Mouse (Mus musculus) CD4-positive, CD25-positive, alpha-beta regulatory T cell, adult 4 months (primary cell): ENCODE measurements around the gene Nccrp1. TPM values are rescaled to one million over a fixed set of nuclear protein-coding genes. Genes with fewer than 3 reads are reported as not detected.

Experiments
- ATAC-seq: one replicate; pipeline ENCODE4 v1.8.0; 2017
- polyA plus RNA-seq, 2 experiments: library from polyadenylated mRNA; unstranded; fragments of 100-300 nt; shearing (Covaris generic); gene quantifications; one replicate each; pipeline ENCODE4 v1.2.1; 2017

Nccrp1 gene
- polyA plus RNA-seq = not detected

DNA sequence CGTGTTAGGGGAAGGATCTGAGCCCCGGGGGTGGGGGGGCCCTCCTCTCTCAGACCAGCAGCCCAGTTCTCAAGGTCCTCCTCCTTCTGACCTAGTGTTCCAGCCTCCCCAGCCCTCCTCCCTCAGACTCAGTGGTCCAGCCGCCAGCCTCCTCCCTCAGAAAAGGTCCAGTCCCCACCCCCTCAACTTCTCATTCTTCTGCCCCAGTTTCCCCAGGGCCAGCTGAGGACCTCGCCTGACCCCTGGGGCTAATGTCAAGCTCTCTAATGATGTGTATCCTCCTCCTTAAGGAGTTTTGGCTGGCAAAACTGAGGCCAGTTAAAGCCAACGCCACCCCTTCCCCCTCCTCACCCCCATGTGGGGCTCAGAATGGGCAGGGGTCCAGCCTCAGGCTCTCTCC, at the start of gene Nccrp1:
Gene Nccrp1, minus strand, starts transcription at position 101 of the 400 bp plus-strand sequence.
- no peak for ATAC-seq

DNA sequence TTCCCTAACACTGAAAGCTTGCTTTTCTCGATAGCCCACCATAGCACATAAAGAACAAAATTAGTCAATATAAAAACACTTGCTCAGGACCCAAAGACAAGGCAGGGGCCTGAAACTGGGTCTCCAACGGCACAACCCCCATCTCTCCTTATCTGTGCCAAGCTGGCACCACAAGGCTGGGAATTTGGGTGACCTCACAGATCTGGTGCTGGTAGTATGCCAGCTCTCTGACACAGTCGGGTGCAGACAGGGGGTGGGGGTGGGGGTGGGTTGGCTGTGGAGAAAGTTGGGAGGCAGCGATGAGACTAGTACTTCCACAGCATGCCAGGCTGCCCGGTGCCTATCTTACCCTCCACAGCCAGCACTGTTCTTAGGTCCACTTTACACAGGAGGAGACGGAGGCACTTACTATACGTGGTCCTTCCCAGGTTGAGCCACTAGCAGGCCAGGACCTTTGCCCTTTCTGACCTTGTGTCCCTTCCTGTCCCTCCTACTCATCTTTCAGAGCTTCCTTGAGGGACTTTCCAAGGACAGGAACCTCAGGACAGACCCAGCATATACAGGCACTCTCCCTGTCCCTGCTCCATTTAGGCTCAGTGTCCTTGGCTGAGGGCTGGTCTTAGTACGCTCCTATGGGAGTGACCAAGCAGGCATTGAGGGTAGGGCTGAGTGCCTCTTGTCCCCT, 48.8 kb upstream of the Nccrp1 start:
- no peak for ATAC-seq

DNA sequence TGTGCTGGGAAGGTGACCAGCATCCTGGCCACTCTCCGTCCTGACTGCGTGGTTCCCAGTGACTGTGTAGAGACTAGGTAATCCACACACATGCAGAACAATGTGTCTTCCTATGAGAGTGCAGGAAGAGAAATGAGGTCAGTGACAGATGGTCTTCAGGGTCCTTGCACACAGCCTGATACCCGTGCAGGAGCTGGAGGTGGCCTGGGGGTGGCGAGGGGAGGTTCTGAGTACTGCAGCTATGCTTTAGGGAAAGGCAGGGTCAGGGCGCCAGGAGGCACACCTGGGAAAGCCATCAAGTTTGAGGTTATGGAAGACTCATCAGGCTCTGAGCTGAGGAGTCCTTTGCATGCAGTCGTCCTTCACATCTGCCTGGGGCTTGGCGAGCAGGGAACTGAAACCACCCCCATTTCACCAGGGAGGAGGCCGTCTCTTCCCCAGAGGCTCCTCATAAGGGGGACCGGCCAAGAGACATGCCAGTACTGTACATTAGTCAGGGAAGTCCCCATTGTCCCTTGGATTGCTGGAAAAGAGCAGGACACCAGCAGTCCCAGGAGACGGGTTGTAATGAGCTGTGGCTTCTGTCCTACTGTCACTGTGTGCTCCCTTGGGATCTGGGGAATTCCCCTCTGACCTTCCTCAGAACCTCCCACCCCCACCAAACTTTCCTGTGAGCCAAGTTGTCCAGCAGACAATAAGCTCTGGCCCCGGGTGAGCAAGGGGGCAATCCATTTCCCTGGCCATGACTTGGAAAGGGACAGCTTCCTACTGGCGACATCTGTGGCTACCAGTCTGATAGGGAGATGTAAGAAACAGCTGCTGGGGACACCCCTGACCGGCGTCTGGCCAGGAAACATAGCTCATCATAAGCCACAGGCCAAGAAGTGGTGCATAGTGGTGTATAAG, 46.4 kb upstream of the Nccrp1 start:
- no peak for ATAC-seq

DNA sequence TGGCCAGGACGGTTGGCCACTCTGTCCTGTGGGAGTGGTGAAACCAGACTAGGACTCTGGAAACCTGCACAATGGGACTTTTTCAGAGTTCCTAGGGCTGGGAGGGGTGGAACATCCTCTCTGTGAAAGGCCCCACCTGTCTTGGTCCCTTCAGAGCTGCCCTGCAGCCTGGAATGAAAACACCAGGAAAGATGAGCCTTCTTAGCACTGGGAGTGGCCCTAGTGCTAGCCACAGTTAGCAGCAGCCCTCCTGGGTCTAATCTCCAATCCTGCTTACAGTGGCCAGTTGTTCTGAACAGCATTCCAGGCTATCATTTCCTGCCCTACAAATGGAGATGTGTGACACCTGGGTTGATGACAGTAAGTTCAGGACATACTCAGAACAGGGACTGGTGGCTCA, 44.8 kb upstream of the Nccrp1 start:
- no peak for ATAC-seq

DNA sequence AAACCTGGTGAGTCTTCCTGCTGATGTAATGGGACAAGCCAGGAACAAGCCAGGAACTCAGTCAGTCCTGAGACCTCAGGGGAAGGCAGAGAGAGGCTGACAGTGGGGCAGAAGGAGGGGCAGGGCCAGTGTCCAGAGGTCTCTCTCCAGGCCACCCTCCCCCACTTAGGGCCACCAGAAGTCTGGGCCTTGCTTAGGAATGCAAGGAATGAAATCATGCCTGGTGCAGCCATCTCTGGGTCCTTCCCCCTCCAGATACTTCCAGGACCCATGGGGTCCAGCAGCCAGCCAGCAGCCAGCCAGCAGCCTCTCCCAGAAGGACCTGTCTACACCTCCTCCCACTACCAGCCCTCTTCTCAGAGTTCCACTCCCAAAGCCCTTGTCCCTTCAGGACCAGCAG, 40.6 kb upstream of the Nccrp1 start:
- no peak for ATAC-seq

DNA sequence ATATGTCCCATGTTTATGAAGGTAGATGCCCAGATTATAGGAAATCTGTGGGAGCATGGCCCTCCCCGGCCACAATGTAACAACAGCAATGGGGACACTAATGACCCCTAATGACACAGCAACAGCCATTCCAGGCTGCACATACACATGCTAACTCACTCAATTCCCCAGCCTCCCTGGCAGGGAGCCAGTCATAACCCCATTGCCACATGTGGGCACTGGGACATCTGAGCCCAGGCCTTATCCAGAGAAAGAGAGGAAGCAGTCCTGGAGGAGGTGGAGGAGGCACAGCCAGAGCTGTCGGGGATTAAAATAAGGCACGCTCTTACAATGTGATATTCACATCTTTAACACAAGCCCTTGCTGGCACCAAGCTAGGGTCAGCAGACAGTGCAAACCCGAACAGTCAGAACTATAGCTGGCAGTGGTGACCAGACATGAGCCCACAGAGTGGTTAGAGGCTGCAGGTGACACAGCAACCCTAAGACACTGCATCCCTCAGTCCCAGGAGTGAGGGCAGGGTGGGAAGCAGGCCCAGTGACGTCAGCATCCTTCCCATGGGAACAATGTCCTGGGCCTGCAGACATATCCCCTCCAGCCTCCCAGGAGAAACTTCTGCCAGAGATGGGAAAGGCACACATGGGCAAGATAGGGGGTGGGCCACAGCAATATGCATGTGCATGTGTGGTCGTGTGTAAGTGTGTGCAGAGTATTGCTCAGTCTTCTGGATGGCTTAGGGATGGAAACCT, 39.8 kb upstream of the Nccrp1 start:
- ATAC-seq = no peak

DNA sequence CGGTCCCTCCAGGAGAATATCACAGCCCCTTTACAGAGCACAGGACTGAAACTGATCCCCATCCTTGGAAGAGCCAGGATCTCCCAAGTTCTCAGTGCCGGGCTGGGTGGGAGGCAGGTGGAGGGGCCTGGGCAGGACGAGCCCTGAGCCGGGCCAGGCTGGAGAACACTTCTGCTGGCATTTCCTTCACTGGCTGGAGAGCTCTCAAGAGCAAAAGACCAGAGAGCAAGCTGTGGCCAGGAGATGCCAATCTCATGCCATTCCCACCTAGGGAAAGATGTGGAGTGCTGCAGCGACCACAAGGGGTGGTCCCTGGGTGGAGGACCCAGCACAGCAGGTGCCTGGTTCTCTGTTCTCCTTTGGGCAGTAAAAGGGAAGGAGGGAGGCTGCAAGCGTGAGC, 37.9 kb upstream of the Nccrp1 start:
- no peak for ATAC-seq

DNA sequence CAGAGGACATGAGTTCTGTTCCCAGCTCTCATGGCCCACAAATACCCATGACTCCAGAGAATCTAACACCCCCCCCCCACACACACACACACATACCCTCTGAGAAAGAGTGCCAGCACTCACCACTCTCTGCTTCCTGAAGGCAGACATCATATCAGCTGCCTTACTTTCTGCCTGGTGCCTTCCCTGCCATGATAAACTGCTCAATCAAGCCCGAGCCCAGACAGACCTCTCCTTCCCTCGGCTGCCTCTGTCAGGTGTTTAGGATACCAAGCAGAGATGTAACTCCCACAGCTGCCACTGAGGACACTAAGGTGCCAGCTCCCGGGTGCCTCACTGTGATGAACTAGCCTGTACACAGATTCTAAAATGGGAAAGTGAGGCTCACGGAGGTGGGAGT, 37.4 kb upstream of the Nccrp1 start:
- ATAC-seq = no peak

DNA sequence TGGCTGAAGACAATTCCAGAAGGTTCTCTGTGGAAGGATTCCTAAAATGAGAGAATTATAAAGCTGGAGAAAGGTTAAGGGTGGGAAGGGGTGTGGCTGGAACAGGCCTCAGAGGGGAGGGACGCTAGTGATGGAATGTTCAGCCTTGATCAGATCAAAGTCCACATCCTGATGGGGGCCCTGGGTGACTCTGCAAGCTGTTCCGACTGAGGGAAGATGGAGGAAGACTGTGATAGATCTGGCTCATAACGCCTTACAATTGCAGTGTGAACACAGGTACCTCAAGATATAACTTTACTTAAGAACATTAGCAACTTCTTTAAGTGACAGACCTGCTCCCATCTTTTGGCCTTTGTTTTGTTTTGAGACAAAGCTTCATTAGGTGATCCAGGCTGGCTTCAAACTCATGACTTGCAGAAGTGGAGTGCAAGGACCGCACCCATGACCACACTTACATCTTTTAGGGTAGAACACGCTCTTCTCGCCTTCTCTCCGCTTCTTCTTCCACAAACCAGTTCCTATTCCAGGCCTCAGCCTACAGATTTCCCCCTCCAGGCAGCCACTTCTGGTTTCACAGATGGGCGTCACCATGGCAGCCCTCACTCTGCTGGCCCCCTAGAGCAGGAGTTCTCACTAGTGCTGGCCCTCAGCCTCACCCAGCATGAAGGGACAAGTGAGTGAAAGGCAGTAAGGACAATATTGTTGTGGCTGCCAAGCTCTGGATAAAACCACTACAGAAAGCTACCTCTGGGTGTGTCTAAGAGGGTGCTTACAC, 36.7 kb upstream of the Nccrp1 start:
- no peak for ATAC-seq

DNA sequence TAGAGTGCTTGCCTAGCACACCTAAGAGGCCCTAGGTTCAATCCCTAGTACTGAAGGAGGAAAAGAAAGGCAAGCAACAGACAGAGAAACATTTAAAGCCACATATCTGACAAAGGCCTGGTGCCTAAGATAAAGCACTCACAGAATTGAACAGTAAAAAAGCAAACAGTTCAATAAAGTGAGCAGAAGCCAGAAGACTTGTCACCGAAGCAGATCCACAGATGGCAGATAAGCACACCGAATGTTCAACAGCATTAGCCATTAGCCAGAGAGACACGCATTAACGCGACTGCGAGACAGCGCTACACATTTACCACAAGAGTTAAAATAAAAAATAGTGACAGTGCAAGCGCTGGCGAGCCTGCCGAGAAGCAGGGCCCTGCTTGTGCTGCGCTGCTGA, 35.8 kb upstream of the Nccrp1 start:
- no peak for ATAC-seq

DNA sequence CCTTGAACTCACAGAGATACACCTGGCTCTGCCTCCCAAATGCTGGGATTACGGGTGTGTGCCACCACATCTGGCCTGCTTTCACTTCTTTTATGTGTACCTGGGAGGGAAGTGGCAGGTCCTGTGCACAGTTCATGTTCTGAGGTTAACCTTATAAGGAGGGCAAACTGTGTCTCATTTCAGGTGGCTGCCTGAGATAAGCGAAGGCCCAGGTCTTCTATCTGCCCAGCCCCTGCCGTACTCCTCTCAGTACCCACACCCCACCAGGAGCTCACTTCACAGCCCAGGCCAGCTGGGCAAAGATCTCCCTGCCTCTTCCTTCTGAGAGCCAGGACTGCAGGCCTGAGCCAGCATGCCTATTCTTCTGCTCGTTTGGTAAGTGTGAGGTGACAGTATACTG, 34.7 kb upstream of the Nccrp1 start:
- no peak for ATAC-seq

DNA sequence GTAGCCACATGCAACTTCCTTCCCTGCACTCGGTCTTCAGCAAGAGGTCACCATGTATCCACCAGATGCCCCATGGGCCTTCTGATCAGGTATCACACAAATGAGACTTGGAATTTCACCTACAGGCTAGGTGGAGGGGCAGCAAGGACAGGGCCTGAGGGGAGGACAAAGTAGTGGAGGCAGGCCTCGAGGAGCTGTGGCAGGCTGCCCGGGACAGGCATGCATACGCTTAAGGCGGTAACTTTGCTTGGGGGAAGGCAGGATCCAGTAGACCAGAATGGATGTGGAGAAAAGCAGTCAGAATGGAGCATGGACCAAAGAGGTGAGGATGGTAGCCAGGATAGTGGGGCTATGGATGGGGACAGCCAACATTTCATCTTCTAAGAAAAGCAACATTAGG, 32.8 kb upstream of the Nccrp1 start:
- ATAC-seq = no peak

DNA sequence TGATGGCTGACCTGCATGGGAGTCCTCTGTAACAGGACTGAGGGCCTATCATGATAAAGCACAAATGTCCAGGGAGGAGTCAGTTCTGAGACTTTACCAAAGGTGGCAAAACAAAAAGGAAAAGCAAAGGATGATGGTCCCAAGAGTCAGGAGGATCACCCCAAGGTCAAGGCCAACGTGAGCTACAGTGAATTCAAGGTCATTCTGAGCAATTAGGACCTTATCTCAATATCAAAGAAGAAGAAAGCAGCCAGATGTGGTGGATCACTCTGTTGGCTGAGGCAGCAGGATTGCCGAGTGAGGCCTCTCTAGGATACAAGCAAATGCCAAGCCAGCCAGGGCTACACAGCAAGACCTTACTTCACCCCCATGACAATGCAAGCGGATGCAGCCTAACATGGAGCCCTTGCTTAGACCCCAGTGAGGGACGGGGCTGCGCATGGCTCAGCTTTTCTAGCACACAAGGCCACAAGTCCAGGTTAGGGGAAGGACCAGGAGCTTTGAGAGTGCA, 31.5 kb upstream of the Nccrp1 start:
- ATAC-seq = no peak

DNA sequence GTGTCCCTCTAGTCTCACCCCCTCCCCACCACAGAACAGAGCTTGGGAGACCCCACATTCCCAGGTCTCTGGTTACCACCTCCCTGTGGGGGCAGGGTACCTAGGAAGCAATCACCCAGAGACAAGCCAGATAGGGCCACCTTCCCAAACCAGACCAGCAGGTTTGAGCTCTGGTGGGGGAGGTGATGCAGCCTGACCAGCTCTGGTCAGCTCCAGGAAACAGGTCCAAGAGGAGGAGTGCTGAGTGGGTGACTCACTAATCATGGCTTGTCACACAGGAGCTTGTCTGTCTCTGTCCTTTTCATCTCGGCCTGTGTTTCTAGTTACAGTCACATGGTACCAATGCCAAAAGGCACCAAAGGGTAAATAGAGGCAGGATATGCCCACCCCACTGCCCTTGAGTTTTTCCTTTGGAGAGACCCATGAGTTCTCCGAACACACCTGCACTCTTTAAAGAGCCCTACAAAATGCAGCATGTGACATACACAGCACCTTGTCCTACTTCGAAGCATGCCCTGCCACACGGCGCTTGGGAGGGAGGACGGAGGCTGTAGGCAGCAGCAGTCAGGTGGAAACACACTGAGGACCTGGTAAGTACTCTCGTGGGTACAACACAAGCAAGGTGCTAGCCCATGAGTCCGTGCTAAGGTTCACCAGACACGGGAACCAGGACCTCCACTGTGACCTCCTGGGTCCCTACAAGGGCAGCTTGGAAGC, 30.9 kb upstream of the Nccrp1 start:
- no peak for ATAC-seq

DNA sequence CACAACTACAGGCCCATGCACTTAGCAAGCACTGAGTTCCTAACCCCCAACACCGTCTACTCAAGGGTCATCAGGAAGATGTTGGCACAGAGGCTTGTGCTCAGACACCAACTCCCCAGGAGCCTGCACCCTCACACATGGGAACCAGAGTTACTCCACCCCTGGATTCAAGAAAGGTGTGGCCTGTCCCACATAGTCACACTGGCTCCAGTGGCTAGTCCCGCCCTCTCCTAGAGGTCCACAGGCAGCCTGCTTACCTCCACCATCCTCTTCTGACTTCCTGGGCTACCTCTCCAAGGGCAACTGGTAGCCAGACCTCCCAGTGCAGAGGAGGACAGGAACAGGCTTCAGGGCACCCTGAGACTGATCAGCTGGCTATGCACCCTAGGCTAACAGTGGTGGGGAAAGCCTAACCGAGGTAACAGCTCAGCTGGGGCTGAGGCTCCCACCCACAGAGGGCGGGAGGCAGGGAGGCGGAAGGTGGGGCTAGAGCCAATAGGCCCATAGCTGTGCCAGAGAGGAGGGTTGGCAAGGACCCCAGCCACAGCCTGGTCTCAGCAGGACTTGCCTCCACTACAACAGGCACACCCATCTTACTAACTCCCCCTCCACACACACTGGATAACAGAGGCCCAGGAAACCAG, 29.3 kb upstream of the Nccrp1 start:
- ATAC-seq = no peak

DNA sequence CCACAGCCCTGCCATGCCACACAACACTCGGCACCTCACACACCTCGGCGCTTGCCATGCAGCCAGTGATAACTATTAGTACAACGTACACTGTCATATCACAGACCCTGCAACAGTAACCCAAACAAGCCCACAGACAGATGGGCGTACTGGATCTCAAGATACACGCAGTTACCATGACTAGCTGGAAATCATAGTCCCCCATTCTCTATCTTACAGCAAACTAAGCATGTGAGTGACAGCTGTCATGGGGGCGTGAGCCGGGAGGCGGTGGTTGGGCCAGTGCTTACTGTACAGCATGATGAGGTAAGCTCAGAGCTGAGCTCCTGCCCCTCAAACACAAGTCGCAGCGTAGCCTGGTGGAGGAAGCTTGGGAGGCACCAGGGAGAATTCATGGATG, 28.5 kb upstream of the Nccrp1 start:
- no peak for ATAC-seq

DNA sequence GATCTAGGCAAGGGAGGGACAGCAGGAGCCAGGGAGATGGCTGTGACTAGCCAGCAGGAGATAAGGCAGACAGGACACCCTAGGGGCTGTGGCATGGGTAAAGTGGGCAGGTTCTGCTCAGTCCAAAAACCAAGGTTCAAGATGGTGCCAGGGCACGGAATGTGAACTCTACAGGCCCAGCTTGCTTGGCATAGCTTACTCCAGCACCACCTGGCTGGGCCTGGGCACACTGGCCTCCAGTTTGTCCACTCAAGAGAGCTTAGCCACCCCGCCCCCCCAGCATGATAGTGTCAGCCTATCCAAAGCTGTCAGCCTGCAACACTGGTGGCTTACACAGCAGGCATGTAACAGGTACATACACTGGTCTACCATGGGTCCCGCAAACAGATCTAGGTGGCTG, 26.2 kb upstream of the Nccrp1 start:
- no peak for ATAC-seq

DNA sequence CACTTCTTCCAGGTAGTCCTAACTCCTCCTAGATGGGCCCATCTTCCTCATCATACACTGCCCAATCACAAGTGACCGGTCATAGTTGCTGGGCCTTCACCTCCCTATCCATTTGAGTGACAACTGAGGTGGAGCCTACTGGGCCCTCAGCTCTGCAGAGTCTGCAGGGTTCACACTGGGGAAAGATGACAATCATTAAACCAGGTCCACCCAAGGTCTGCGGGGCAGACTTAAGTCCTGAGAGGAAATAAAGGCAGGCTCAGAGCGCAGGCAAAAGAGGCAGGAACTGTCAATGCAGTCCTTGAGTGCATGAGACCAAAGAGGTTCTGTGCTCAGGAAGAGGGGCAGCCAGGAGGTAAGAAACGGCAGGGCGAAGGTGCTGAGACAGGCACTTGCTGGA, 25.6 kb upstream of the Nccrp1 start:
- ATAC-seq = no peak

DNA sequence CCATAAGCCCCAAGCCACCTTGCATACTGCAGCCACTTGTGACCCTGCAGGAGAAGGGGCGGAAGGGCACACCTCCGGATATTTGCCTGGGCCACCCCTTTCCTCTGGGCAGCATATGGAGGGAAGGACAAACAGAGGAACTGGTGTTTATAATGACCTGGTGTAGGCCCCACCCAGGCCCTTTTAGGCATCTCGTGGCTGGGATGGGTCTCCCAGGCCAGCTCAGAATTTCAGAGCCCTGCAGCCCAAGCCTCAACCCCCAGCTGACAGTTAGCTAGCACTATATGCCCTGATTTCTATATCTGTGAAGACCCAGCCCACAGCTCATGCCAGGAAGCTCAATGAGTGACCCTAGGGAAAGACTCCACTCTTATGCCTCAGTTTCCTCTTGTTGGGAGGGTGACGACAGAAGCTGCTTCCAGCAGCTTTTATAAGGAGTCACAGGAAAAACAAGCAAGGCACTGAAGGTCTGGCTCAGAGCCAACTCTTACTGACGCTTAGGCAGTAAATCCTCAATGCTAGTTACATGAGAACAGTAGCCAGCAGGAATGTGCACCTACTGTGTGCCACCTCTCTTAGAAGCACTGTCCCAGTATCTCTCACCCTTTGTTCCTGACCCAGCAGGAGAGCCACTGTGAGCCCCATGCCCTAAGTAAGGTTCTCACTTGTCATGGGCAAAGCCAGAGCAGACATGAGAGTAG, 24.1 kb upstream of the Nccrp1 start:
- ATAC-seq = no peak

DNA sequence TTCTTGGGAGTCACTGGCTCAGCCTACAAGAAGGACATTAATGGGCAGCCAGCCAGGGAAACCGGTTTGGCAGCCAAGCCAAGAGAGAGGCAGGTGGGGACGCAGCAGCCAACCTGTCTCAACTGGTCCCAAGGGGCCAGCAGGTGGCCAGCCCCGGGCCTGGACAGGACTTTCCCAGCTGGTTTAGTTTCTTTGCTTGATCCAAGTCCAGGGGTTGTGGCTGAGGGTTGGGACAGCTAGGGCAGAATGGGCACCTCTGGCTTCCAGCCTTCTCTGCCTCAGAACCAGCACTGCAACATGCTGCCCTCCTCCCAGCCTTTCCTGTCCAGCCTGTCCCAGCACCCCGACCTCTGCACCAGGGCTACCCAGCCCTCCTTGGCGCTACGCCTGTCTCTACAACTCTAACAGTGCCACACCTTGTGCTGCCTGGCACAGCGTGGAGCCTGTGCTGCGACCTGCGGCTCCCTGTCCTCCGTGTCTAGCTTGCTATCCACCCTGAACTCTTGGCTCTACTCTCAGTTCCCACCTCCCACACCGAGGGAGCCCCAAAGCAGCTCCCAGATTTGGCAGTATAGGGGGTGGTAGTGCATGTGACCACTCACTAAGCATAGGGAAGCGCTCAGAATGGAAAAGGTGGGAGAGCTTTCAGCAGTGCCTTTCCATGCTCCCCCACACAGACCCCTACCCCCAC, 23.4 kb upstream of the Nccrp1 start:
- no peak for ATAC-seq
